Mouse (Mus musculus): Measurements from ENCODE around the gene Plcb2. TPM values are rescaled to one million over a fixed set of nuclear protein-coding genes. Genes with fewer than 3 reads are reported as not detected.
A peak's percentile ranks its signal among the peaks of the same experiment; 100 is the strongest.

The Plcb2 gene
- total RNA-seq, 2 experiments from 2014 or later: 0.26 to 0.52 TPM

GRCm38 (mm10) chr2:118723693-118724486, 4.3 kb downstream of the Plcb2 start:
- intact Hi-C loops (cut with DNase I): no loop called here
- DNase-seq: no peak

GRCm38 (mm10) chr2:118716677-118717076, 11.6 kb downstream of the Plcb2 start:
- peak in 1 of 2 experiments; percentile 23 for DNase-seq
- intact Hi-C loops (cut with DNase I): no loop called here

GRCm38 (mm10) chr2:118714230-118714629, 14.0 kb downstream of the Plcb2 start:
- intact Hi-C loops (cut with DNase I): no loop called here
- no peak for DNase-seq

GRCm38 (mm10) chr2:118713631-118714030, 14.6 kb downstream of the Plcb2 start:
- DNase-seq: no peak
- intact Hi-C loops (cut with DNase I): no loop called here

- DNase-seq: no peak
- intact Hi-C loops (cut with DNase I): no loop called here
Observed at GRCm38 (mm10) chr2:118711038-118711494, 17.2 kb downstream of the Plcb2 start.

- no peak for DNase-seq
- intact Hi-C loops (cut with DNase I): no loop called here
Observed at GRCm38 (mm10) chr2:118709655-118710221, 18.5 kb downstream of the Plcb2 start.

GRCm38 (mm10) chr2:118708472-118708871, 19.8 kb downstream of the Plcb2 start:
- intact Hi-C loops (cut with DNase I): no loop called here
- DNase-seq: no peak

- intact Hi-C loops (cut with DNase I): no loop called here
- DNase-seq: no peak
Observed at GRCm38 (mm10) chr2:118706436-118706835, 21.8 kb downstream of the Plcb2 start.

- intact Hi-C loops (cut with DNase I): loop anchor here (5.0 kb wide), 1 partner anchor 73 kb away; the partner anchor contains the start of gene Disp2
Observed at GRCm38 (mm10) chr2:118703913-118704730, 24.1 kb downstream of the Plcb2 start, which contains the start of gene Ankrd63. Gene Ankrd63 (minus strand): TSS chr2:118703963.

GRCm38 (mm10) chr2:118702883-118703761, 25.1 kb downstream of the Plcb2 start:
- intact Hi-C loops (cut with DNase I): loop anchor here (5.0 kb wide), 1 partner anchor 74 kb away; the partner anchor contains the start of gene Disp2
- DNase-seq: peak in 1 of 2 experiments; percentile 37

More at GRCm38 (mm10) chr2:118703913-118704730, 24.1 kb downstream of the Plcb2 start, which contains the start of gene Ankrd63:
- no peak for DNase-seq

- intact Hi-C loops (cut with DNase I): loop anchor here (5.0 kb wide), 1 partner anchor 75 kb away; the partner anchor contains the start of gene Disp2
- DNase-seq: no peak
Observed at GRCm38 (mm10) chr2:118701971-118702882, 26.0 kb downstream of the Plcb2 start.

GRCm38 (mm10) chr2:118701161-118701560, 27.1 kb downstream of the Plcb2 start:
- DNase-seq: no peak
- intact Hi-C loops (cut with DNase I): loop anchor here (5.0 kb wide), 1 partner anchor 76 kb away; the partner anchor contains the start of gene Disp2

- peak; percentile 72 to 80 for DNase-seq
Observed at GRCm38 (mm10) chr2:118700179-118701062, 27.8 kb downstream of the Plcb2 start.

GRCm38 (mm10) chr2:118697955-118698354, 30.3 kb downstream of the Plcb2 start:
- intact Hi-C loops (cut with DNase I): no loop called here

More at GRCm38 (mm10) chr2:118700179-118701062, 27.8 kb downstream of the Plcb2 start:
- intact Hi-C loops (cut with DNase I): loop anchor here (1.0 to 5.0 kb wide), 2 partner anchors 30 to 77 kb away; partner anchors contain the start of gene Disp2

GRCm38 (mm10) chr2:118697311-118697877, 30.8 kb downstream of the Plcb2 start:
- intact Hi-C loops (cut with DNase I): no loop called here
- no peak for DNase-seq

More at GRCm38 (mm10) chr2:118697955-118698354, 30.3 kb downstream of the Plcb2 start:
- DNase-seq: no peak

GRCm38 (mm10) chr2:118696451-118697308, 31.6 kb downstream of the Plcb2 start:
- intact Hi-C loops (cut with DNase I): no loop called here
- DNase-seq: no peak
